Mouse (Mus musculus): ENCODE data around the gene Fam189a1. TPM values are rescaled to one million over a fixed set of nuclear protein-coding genes. Genes with fewer than 3 reads are reported as not detected.

Gene Fam189a1
- polyA plus RNA-seq, 1 experiment from 2014 or later, result 0.26 TPM

DNA sequence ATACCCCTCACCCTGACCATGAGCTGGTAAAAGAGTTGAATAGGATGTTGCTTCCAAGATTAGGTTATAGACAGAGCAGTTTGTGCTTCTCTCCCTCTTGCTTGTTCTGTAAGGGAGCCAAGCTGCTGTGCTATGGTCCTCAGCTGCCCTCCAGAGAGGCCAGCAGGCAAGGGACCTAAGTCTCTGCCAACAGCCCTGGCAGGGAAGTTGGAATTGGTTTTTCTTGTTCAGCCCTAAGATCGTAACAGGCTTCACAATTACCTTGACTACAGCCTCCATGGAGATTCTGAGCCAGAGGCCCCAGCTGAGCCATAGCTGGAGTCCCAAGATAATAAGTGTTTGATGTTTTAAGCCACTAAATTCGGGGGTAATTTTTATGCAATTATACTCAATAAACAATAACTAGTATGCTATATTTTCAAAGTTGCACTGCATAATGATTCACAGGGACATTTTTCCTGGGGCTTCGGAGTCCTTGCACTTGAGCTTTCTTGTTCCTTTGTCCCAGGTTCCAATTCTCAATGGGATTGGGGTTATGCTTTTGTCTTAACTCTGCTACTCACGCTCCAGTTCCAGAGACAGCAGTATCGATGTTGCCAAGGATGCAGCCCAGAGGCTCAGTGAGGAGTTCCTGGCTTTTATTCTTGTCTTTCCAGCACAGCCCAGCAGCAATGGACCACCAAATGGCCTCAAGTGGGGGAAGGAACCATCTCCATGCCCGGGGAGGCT, 430.2 kb downstream of the Fam189a1 start:
- Histone ChIP-seq H3K4me1 (ENCODE audit: control insufficient read depth, insufficient read depth, low read length) (no peaks in the 10 kb centered on the region), H3K27me3 (ENCODE audit: control insufficient read depth, insufficient read depth, low read length) (no peaks in the 10 kb centered on the region), H3K36me3 (ENCODE audit: control insufficient read depth, insufficient read depth) (no peaks in the 10 kb centered on the region), H3K9me3 (replicated peaks; ENCODE audit: control insufficient read depth, low read length) (no peaks in the 10 kb centered on the region), H3K4me3 (ENCODE audit: low read length) (no peak overlapping the region), H3K9ac (ENCODE audit: low read length) (no peak overlapping the region), H3K4me2 (ENCODE audit: low read depth, low read length) (no peak overlapping the region), H3K27ac (ENCODE audit: low read length) (no peak overlapping the region)
- ATAC-seq (replicated peaks; ENCODE audit: extremely low read depth, insufficient read depth, low FRiP score), result no peak
- WGBS, result 64% methylated on average over 6 of the region's 6 CpGs

DNA sequence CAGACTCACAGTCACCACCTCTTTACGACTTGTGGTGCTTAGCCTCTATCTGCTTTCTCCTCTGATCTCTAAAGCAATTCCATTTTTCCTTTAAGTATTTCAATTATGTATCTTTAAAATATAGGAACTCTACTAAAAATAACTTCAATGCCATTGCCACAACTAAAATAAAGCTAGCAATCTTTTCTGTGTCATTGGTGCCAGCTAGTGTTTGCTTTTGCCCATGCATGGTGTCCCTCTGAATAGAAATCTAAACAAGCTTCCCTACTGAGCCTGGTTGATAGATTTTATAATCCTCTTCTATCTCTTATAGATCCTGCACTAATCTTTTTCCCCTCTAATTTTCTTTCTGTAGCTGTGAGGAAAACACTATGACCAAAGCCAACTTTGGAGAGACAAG, 432.0 kb downstream of the Fam189a1 start:
- H3K9ac ChIP-seq (ENCODE audit: low read length), result no peak overlapping the region
- 79% methylated on average over 1 of the region's 1 CpGs for WGBS
- ATAC-seq (replicated peaks; ENCODE audit: extremely low read depth, insufficient read depth, low FRiP score), result no peak
- no peaks in the 10 kb centered on the region for H3K27me3 ChIP-seq (ENCODE audit: control insufficient read depth, insufficient read depth, low read length)
- H3K4me1 ChIP-seq (ENCODE audit: control insufficient read depth, insufficient read depth, low read length), result no peaks in the 10 kb centered on the region
- no peaks in the 10 kb centered on the region for H3K9me3 ChIP-seq (replicated peaks; ENCODE audit: control insufficient read depth, low read length)
- no peak overlapping the region for H3K27ac ChIP-seq (ENCODE audit: low read length)
- no peak overlapping the region for H3K4me2 ChIP-seq (ENCODE audit: low read depth, low read length)
- no peaks in the 10 kb centered on the region for H3K36me3 ChIP-seq (ENCODE audit: control insufficient read depth, insufficient read depth)
- no peak overlapping the region for H3K4me3 ChIP-seq (ENCODE audit: low read length)

DNA sequence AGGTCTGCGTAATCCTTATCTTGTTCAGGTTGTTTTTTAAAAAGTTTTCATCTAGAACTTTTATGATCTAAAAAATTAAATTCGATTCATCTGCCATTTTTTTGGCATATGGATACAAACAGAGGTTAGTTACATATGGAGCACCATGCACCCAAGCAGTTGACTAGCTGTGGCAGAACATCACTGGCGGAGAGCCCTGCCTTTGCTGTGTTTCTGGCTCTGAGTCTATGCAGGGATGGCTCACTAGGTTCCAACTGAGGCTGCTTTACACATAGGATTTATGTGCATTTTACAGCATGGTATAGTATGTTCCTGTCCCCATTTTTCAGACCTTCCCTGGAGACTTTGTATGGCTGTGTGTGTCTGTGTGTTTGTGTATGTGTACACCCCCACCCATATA, 433.1 kb downstream of the Fam189a1 start:
- 81% methylated on average over 3 of the region's 3 CpGs for WGBS
- no peak overlapping the region for H3K4me3 ChIP-seq (ENCODE audit: low read length)
- no peaks in the 10 kb centered on the region for H3K9me3 ChIP-seq (replicated peaks; ENCODE audit: control insufficient read depth, low read length)
- no peak for ATAC-seq (replicated peaks; ENCODE audit: extremely low read depth, insufficient read depth, low FRiP score)
- H3K4me1 ChIP-seq (ENCODE audit: control insufficient read depth, insufficient read depth, low read length), result no peaks in the 10 kb centered on the region
- no peaks in the 10 kb centered on the region for H3K36me3 ChIP-seq (ENCODE audit: control insufficient read depth, insufficient read depth)
- no peak overlapping the region for H3K4me2 ChIP-seq (ENCODE audit: low read depth, low read length)
- H3K27me3 ChIP-seq (ENCODE audit: control insufficient read depth, insufficient read depth, low read length), result no peaks in the 10 kb centered on the region
- H3K27ac ChIP-seq (ENCODE audit: low read length), result no peak overlapping the region
- H3K9ac ChIP-seq (ENCODE audit: low read length), result no peak overlapping the region

DNA sequence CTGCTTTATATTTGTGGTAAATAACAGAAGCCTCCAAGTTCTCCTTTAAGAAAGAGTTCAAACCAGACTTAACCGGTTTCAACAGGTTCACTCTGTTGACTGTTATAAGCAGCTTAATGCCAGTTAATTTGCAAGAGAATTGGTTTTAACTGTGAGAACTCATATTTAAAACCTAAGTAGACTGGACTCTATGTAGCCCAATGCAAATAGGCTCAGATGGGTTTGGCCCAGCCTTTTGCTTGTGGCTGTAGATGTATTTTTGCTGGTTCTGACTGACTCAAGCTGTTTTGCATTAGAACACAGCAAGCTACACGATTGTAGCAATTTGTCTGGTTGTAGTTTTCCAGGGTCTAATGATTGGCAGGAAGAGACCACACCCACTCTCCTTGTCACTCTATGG, 440.1 kb downstream of the Fam189a1 start:
- Histone ChIP-seq H3K36me3 (ENCODE audit: control insufficient read depth, insufficient read depth) (no peaks in the 10 kb centered on the region), H3K4me3 (ENCODE audit: low read length) (no peak overlapping the region), H3K27ac (ENCODE audit: low read length) (no peak overlapping the region), H3K27me3 (ENCODE audit: control insufficient read depth, insufficient read depth, low read length) (no peaks in the 10 kb centered on the region), H3K4me2 (ENCODE audit: low read depth, low read length) (no peak overlapping the region), H3K9me3 (replicated peaks; ENCODE audit: control insufficient read depth, low read length) (no peaks in the 10 kb centered on the region), H3K9ac (ENCODE audit: low read length) (no peak overlapping the region), H3K4me1 (ENCODE audit: control insufficient read depth, insufficient read depth, low read length) (no peaks in the 10 kb centered on the region)
- WGBS, result 67% methylated on average over 2 of the region's 2 CpGs
- no peak for ATAC-seq (replicated peaks; ENCODE audit: extremely low read depth, insufficient read depth, low FRiP score)

DNA sequence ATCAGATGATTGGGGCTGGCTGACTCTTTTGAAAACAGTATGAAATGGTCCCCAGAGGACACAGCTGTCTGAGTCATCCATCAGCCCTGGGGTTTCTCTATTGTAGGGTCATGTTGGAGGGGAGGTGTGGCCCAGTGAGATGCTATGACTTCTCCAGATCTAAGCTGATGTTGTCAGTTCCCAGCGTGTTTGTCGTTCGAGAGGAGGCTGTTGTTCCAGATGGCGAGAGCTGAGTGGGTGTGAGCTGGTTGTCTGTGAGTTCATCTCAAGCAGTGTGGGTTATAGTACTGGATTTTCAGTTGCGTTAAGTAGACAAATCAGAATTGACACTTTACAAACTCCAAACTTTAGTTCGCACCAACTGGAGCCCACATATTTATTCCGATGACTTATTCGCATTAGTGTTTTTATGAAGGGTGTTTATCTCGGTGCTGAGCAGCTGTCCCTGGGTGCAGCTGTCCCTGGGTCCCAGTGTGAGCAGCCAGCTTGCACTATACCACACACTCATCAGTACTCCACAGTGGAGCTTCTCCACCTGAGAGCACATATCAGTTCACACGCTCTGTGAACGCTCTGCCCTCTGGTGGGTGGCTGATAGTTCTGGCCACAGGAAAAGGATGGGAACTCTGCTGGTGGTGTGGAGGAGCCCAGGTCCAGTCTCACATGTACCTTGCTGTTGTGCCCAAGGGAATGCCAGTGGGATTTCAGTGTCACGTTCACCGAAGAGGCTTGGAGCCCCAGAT, 446.7 kb downstream of the Fam189a1 start:
- Histone ChIP-seq H3K36me3 (ENCODE audit: control insufficient read depth, insufficient read depth) (no peaks in the 10 kb centered on the region), H3K4me2 (ENCODE audit: low read depth, low read length) (no peak overlapping the region), H3K9ac (ENCODE audit: low read length) (no peak overlapping the region), H3K27me3 (ENCODE audit: control insufficient read depth, insufficient read depth, low read length) (no peaks in the 10 kb centered on the region), H3K9me3 (replicated peaks; ENCODE audit: control insufficient read depth, low read length) (no peaks in the 10 kb centered on the region), H3K4me1 (ENCODE audit: control insufficient read depth, insufficient read depth, low read length) (no peaks in the 10 kb centered on the region), H3K4me3 (ENCODE audit: low read length) (no peak overlapping the region), H3K27ac (ENCODE audit: low read length) (no peak overlapping the region)
- ATAC-seq (replicated peaks; ENCODE audit: extremely low read depth, insufficient read depth, low FRiP score), result no peak
- WGBS, result 81% methylated on average over 13 of the region's 13 CpGs

DNA sequence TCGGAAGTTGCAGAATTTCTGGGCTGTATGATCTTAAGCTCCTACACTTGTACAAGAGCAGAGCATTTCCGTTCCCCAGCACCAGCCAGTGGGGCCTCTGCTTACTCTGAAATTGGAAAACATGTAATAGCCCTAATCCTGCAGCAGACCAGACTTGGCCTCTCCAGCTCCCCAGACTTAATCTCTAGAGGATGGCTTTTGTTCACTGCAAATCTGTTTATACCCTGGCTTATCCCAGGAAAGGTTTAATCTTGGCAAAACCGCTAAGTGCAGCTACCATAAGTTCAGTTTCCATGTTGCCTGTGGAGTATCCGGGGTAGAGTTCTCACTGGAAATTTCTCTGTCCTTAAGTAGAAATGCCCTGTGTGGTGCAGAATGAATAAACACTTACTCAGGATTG, 448.2 kb downstream of the Fam189a1 start:
- Histone ChIP-seq H3K9me3 (replicated peaks; ENCODE audit: control insufficient read depth, low read length) (no peaks in the 10 kb centered on the region), H3K4me2 (ENCODE audit: low read depth, low read length) (no peak overlapping the region)
- 70% methylated on average over 4 of the region's 4 CpGs for WGBS

More for the DNA sequence above, 448.2 kb downstream of the Fam189a1 start:
- no peaks in the 10 kb centered on the region for H3K27me3 ChIP-seq (ENCODE audit: control insufficient read depth, insufficient read depth, low read length)
- no peak overlapping the region for H3K27ac ChIP-seq (ENCODE audit: low read length)
- no peaks in the 10 kb centered on the region for H3K36me3 ChIP-seq (ENCODE audit: control insufficient read depth, insufficient read depth)
- no peak for ATAC-seq (replicated peaks; ENCODE audit: extremely low read depth, insufficient read depth, low FRiP score)
- no peaks in the 10 kb centered on the region for H3K4me1 ChIP-seq (ENCODE audit: control insufficient read depth, insufficient read depth, low read length)
- H3K9ac ChIP-seq (ENCODE audit: low read length), result no peak overlapping the region
- H3K4me3 ChIP-seq (ENCODE audit: low read length), result no peak overlapping the region

Small RNA genes within 50 kb of the gene (microRNA-seq; reads per million reads assigned to microRNA genes)
- gene Gm25249, result not detected

All from heart, embryonic 16.5 days (tissue).